Mouse (Mus musculus) c-Kit-positive CD71-negative TER-119-negative erythroid progenitor cells, embryonic 14.5 days (primary cell): ENCODE measurements around the gene Plekha5.

Experiments used
- DNase-seq: peaks from one replicate; pipeline ENCODE4 v3.0.0-alpha.2; 2013; ENCODE audit warnings: low read depth

Plekha5 gene

DNA sequence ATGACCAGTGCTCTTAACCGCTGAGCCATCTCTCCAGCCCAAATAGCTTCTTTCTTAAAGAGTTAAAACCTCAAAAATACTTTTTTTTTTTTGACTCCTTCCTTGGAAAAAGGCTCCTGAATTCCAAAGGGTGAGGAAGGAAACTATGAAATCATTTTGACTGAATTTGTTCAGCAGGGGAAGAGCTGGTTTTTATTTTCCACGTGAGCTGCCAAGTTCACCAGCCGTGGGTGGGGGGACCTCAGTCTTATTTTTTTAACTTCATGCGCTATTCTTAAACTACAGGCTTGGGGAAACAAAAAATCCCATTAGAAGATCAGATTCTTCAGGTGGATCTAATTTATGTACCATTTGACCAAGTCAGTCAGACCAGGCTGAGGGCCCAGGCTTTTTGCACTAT lies 187.4 kb downstream of the Plekha5 start:
- DNase-seq = no peak

DNA sequence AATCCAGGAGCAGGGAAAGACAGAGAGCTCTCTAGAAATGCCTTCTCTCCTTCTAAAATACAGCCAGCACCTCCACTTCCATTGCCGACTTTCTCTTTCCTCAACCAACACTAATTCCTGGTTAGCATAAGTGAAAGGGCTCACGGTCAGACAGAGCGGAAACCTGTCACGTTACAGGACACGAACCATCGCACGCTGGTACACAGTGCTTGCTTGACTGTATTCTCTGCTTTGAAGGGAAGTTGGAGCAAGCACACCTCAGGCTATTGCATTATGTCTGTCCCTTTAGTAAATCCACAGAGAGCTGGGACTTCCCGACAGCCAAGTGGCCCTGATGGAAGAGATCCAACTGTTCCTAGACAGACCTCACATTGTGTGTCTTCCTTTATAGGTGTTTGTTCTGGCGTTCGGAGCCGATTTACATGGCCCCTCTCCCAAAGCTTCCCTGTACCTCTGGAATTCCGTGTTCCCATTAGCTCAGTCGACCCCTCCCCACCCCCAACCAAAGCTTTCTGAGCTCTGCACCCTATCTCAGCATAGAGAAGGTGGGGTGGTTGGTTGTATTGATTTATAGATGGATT lies 188.1 kb downstream of the Plekha5 start:
- DNase-seq = no peak

GRCm38 (mm10) chr6:140613822-140614221 lies 190.0 kb downstream of the Plekha5 start:
- no peak for DNase-seq

GRCm38 (mm10) chr6:140614711-140615110 lies 190.9 kb downstream of the Plekha5 start:
- no peak for DNase-seq

GRCm38 (mm10) chr6:140620531-140621349 lies 196.9 kb downstream of the Plekha5 start:
- no peak for DNase-seq

DNA sequence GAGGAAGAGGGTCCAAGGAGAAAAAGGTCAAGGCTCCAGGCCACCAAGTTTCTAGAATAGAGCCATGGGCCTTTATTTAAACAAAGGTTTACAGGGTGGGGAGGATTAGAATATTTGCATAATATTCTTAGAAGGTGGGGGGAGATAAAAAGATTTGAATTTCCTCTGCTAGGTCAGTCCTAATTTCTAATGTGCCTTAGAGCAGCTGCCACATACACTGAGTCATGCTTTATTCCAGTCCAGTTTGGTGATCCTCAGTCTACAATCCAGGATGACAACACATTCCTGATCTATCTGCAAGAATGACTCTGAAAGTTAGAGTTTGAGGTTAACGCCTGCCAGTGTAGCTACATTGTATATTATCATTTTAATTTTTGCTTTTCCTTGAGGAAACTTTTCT lies 197.8 kb downstream of the Plekha5 start:
- no peak for DNase-seq

DNA sequence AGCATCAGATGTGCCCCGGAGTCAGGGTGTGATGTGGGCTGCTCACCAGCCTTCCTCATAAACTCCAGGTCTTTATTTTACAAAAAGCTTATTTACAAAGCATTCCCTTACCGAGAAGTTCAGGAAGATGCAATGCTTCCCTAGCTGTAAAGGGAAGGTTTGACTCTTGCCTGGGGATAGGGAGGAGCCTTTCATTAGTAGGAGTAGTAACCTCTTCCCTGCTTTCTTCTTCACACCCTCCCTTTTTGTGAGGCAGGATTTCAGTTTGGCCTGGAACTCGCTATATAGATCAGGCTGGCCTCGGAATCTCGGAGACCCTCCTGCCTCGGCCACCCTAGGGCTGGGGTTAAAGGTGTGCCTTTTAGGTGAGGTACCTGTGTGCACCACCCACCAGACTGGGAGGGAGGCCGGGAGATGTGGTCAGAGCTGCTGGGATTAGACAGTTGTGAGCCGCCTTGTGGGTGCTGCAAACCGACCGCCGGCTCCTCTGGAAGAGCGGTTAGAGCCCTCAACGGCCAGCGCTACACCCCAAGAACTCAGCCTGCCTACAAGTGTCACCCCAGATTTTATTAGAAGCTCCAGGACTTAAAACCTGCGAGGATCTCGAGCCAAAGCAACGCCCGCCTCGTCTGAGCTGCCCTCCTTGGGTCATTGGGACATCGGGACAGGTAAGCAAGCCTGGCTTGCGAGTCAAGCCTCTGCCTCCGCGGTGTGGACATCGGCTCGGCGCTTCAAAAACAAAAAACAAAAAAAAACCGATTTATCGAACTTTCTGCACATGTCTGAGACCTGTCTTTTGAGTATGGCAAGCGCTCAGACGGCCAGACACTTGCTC lies 198.8 kb downstream of the Plekha5 start, which contains the start of gene Aebp2:
Aebp2 (plus strand) TSS at position 273 of the 835 bp plus-strand sequence.
- no peak for DNase-seq

DNA sequence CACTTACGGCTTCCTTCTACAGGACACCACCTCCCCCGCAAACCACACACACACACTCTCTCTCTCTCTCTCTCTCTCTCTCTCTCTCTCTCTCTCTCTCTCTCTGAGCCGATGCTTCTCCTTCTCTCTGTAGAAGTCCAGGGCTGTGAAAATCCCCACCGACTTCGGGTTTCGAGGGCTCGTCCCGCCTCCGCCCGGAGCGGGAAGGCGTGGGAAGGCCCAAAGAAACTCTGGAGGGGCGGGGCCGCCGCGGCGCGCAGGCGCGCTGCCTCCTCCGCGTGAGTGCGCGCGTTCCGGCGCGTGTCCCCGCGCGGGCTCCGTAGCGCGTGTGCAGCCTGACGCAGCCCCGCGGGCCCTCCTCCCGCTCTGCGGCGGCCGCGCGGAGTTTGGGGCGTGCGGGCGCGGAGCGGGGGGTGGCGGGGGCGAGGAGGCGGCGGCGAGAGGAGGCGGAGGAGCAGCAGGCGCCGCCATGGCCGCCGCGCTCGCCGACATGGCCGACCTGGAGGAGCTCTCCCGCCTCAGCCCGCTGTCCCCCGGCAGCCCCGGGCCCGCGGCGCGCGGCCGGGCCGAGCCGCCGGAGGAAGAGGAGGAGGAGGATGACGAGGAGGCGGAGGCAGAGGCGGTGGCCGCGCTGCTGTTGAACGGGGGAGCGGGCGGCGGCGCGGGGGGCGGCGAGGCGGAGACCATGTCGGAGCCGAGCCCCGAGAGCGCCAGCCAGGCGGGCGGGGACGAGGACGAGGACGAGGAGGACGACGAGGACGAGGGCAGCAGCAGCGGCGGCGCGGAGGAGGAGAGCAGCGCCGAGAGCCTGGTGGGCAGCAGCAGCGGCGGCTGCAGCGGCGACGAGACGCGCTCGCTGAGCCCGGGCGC lies 199.6 kb downstream of the Plekha5 start:
- DNase-seq = peak; percentile 74

GRCm38 (mm10) chr6:140624096-140625051 lies 200.5 kb downstream of the Plekha5 start:
- DNase-seq = no peak

DNA sequence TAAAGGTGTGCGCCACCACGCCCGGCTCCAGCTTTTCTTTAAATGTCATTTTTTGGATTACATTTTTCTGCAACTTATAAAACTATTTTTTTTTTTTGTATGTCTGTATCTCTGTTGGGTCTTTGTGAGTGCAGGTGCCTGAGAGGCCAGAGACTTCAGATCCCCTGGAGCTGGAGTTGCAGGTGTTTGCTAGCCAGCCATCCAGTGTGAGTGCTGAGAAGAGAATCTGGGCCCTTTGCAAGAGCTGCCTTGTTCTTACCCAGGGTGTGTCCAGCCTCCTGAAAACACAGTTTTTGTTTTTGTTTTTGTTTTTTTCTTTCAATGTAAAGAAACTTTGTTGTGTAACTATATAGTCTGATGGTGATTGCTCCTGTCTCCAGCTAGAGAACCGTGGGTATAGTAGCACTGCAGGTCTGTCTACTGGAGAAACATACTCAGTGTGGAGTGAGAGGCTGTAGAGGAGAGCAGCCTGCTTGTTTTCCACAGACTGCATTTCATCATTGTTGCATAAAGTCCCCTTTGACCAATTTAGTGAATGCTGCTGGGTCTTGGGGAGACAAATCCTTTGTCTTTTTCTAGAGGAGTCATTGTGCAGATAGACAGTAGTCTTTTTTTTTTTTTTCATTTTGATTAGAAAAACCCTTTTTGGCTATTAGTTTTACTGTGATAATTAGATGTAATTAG lies 205.5 kb downstream of the Plekha5 start:
- no peak for DNase-seq

DNA sequence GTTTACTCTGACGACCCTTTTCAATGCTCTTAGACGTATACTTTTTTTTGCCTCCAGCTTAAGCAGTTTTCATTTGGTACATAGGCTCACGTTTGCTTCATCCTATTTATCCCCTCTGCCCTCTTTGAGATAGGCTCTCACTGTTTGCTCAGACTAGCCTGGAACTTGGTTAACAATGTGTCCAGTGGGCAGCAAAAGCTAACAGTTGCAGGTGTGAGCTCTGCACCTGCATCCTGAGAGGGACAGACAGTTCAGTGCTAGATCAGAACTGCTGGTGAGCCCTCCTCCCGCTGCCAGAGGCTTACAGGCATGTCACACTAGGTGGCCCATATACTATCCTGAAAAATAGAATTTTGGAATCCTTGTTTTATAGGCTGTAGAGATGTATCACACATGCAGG lies 206.5 kb downstream of the Plekha5 start:
- no peak for DNase-seq

DNA sequence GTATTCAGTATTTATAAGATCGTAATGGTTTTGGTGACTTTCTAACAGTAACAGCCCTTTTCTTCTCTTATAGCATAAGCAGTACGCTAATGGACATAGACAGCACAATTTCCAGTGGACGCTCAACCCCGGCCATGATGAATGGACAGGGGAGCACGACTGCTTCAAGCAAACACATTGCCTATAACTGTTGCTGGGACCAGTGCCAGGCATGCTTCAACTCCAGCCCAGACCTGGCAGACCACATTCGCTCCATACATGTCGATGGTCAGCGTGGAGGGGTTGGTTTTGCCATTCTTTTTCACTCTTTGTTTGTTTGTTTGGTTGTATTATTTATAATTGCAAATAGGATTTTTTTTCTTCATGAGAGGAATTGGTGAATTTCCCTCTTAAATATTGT lies 209.8 kb downstream of the Plekha5 start:
- no peak for DNase-seq

GRCm38 (mm10) chr6:140636290-140636689 lies 212.4 kb downstream of the Plekha5 start:
- no peak for DNase-seq

GRCm38 (mm10) chr6:140642010-140642409 lies 218.2 kb downstream of the Plekha5 start:
- DNase-seq = no peak

- no peak for DNase-seq
Observed at GRCm38 (mm10) chr6:140642655-140643054, 218.8 kb downstream of the Plekha5 start.

DNA sequence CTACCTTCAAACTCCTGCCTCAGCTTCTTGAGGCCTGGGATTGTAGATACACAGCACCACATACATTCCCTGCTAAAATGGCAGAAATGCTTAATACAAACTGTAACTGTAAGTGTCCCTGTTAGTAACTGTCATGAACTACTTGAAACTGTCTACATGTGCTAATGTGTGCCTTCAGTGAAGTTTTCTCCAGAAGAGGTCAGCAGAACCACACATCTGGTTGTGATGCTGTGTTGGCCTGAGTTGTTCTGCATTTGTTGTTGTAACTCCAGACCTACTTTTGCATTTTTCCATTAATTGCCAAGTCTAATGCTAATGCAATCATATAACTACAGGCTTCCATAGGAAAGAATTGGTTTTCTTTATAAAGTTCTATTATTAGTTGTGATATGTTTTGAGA lies 222.1 kb downstream of the Plekha5 start:
- DNase-seq = no peak
